Mouse (Mus musculus) erythroid progenitor cell, adult 5-6 weeks (primary cell): Measurements from ENCODE around the gene Foxo4. TPM values are rescaled to one million over a fixed set of nuclear protein-coding genes. Genes with fewer than 3 reads are reported as not detected.

Experiments
- ATAC-seq: replicated peaks from 2 replicates; pipeline ENCODE4 v1.8.0; 2016; ENCODE audit warnings: moderate number of reproducible peaks, mild to moderate bottlenecking, moderate TSS enrichment, inconsistent platforms; ENCODE audit not compliant: poor library complexity, low FRiP score, severe bottlenecking
- total RNA-seq, 2 experiments: library from RNA; stranded (forward) in 1 of 2; stranded (reverse) in 1 of 2; fragments of 150-400 nt in 1 of 2; fragments of 186-747, 209-891 nt in 1 of 2; gene quantifications; 2 replicates each; pipeline versions ENCODE4 v1.2.3 to v1.2.4; 2015 to 2017; ENCODE audit warnings: low replicate concordance in 2 of 2

Foxo4 gene
- total RNA-seq (2015; ENCODE audit: low replicate concordance): 11.7 and 13.3 TPM in 2 replicates
- total RNA-seq (2017; ENCODE audit: low replicate concordance): 18.2 and 27.3 TPM in 2 replicates

DNA sequence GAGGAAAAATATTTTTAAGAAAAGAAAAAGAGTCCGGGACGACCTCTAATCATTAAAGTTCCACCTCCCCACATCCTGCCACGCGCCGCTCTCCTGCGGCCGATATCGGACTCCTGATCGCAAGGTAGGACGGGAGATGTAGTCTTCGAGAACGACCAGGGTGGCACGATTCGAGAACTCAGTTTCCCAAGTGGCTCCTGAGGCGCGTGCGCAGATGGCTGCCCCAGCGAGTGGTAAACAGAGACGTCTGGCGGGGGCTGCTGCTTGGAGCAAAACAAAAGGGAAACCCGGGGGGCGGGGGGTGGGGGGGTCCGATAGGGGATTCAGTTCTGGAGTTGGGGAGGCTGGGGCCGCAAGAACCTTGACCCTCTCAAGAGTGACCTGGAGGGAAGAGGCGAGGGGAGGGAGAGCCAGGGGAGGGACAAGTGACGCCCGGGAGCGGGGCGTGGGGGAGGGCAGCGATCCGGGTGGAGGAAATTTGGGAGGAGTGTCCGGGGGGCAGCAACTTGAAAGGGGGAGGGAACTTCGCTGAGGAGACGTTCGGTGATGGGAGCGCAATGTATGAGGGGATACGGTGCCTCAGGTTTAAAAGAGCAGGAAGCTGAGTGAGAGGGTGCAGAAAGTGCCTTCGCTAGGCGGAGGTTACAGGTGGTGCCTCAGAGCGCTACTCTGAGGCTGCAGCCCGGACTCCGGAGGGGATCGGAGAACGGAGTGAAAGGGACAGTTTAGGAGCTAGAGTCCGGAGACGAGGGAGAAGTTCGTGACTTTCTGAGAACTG is at the start of gene Foxo4:
TSS of gene Foxo4 (plus strand) at position 577 of the 778 bp plus-strand sequence.
- peak; percentile 96 for ATAC-seq

GRCm38 (mm10) chrX:101221834-101222795 is 32.2 kb upstream of the Foxo4 start, which contains the start of gene Snx12:
Gene Snx12 (minus strand): TSS chrX:101222563.
- peak; percentile 85 for ATAC-seq

- no peak for ATAC-seq
Measured at GRCm38 (mm10) chrX:101222796-101223162, 31.5 kb upstream of the Foxo4 start.

DNA sequence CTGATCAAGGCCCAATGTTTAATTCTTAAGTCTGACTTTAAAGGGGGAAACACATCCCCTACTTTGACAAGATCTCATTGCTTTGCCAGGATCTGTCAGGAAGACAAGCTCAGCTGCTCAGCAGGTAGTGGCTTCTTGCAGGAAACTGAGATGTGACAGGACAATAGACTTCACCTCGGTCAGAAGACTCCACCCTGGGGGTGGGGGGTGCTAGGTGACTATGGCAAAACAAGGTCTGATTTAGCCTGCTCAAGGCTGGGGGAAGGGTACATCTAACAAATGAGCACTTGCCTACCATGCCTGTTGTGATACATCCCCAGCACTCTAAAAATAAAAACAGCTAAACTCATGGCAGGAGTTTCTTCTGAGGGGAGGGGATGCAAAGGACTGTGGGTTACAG is 9.3 kb upstream of the Foxo4 start:
- ATAC-seq: no peak

GRCm38 (mm10) chrX:101254740-101255139 is 412 bp downstream of the Foxo4 start:
- ATAC-seq: no peak; the same call in 1 of the 2 replicates

- no peak for ATAC-seq
Measured at GRCm38 (mm10) chrX:101256603-101257002, 2.3 kb downstream of the Foxo4 start.

- ATAC-seq: no peak
Measured at GRCm38 (mm10) chrX:101260441-101261325, 6.4 kb downstream of the Foxo4 start.

GRCm38 (mm10) chrX:101263892-101264291 is 9.6 kb downstream of the Foxo4 start, which contains the start of gene Gm614:
Gene Gm614 (minus strand): TSS chrX:101263992.
- ATAC-seq: no peak

- no peak for ATAC-seq
Measured at GRCm38 (mm10) chrX:101266631-101267030, 12.3 kb downstream of the Foxo4 start.

DNA sequence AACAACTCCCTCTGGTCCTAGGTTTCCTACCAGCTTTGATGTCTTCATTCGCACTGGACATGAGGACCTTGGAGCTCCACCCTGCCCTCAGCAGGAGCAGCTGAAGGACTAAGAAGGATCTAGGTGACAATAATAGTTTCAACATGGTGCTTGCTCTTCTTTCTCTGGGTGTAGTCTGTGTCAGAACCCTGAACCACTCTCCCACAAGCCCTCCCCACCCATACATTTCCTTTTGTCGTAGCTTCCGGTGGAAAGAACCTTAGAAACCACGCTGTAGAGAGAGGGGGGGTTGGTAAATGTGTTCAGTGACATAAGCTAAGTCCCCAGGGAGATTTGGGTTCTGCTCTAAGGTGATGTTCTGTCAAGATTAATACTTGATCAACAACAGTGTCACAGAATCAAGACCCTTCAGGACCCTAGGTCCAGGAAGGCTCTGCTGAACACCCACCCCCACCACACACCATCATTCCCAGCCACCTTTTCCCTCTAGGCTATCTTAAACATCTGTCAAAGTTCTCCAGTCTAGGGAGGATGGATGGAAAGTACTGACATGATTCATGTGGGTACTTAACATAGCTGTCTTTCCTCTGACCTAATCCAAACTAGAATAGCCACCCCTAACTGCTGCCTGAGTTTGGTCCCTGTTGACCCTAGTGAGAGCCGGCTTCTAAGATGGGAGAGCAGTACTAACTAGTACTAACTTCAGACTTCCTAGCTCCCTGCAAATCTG is 13.9 kb downstream of the Foxo4 start, which contains the start of gene Il2rg:
TSS of gene Il2rg (minus strand) at position 231 of the 730 bp plus-strand sequence.
- no peak for ATAC-seq

DNA sequence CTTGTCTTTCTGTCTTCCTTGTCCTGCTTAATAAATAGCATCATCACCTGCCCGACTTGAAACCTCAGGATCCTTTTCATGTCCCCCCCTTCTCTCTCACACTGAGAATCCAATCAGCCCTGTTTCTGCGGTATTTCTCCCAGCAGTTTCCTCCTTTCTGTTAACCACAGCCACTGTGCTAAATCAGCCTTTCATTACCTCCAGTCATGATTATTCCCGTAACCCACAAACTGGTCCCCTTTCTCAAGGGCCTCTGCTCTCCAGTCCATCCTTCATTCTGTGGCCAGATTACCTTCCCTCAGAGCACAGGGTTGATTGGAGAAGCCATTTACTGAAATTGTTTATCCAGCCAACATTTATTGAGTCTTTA is 14.4 kb downstream of the Foxo4 start, which contains the start of gene Gm20489:
TSS of gene Gm20489 (minus strand) at position 269 of the 370 bp plus-strand sequence.
- ATAC-seq: no peak

DNA sequence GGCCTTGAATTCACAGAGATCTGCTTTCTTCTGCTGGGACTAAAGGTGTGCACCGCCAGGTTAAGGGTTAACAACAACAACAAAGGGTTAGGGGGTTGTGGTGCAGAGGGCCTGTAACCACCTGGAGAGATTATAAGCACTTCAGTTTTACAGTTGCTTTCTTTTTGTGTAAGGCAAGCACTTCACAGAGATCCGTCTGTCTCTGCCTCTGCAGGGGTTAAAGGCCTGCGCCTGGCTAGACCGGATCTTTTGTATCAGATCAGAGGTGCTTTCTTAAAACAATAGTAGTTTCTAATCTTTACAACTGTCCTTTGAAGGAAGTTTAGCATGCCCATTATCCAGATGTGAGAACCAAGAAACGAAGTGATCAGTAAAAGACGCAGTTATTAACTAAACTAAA is 19.1 kb downstream of the Foxo4 start:
- no peak for ATAC-seq

DNA sequence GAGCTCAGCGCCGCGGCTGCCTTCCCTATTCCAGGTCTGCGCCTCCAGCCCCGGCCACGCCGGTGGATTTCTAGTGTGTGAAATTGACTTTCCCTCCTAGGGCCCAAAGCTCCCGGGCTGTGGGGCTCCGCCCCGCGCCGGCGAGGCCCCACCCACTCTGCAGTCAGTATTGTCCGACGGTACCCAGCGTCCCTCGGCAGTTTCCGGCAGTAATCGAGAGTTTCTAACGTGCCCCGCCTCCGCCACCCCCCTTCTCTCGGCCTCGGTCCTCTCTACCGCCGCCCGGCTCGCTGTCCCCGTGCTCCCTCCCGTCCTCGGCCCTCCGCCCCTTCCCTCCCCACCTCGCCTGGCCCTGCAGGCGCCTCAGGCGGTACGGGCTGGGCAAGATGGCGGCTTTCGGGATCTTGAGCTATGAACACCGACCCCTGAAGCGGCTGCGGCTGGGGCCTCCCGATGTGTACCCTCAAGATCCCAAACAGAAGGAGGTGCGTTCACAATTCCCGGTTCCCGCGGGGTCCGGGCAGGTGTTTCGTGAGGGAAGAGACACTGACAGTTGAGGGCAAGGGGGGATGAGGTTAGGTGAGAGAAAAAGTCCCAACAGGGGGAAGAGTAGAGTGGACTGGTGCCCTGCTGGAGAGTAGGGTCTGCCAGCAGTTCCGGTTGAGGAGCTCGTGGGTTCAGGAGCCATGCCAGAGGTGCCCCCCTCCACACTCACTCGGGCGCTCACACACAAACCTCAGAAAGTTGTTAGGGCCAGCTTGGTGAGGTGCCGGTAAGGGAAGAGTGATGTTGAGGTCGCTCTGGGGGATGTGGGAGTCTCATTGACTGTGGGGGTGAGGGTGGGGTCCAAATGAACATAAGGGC is 19.8 kb downstream of the Foxo4 start, which contains the start of gene Med12:
TSS of gene Med12 (plus strand) at position 156 of the 864 bp plus-strand sequence.
- ATAC-seq: peak; percentile 99

- ATAC-seq: no peak
Measured at GRCm38 (mm10) chrX:101282813-101283212, 28.5 kb downstream of the Foxo4 start.

- peak; percentile 68 for ATAC-seq
Measured at GRCm38 (mm10) chrX:101285534-101285933, 31.2 kb downstream of the Foxo4 start.

DNA sequence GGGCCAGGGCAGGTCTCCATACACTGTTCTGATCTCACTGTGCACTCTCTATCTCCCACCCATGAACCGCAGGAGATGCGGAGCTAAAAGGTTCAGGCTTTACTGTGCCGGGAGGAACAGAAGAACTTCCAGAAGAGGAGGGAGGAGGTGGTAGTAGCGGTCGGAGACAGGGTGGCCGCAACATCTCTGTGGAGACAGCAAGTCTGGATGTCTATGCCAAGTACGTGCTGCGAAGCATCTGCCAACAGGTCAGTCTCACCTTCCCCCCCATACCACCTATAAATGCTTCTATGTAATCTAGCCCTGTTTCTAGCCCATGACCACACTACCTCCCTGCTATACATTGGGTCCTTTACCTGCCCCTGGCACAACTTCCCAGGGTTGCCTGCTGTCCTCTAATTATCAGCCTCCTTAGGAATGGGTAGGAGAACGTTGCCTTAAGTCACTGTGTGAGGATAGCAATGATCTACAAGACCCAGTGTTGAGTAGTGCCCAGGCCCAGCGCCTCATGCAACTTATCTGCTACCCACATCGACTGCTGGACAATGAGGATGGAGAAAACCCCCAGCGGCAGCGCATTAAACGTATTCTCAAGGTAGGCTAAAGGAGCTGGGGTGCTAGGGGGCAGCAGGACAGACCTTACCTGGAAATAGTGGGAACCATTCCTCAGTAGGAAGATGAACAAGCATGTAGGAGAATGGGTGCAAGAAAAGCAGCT is 31.8 kb downstream of the Foxo4 start:
- no peak for ATAC-seq

DNA sequence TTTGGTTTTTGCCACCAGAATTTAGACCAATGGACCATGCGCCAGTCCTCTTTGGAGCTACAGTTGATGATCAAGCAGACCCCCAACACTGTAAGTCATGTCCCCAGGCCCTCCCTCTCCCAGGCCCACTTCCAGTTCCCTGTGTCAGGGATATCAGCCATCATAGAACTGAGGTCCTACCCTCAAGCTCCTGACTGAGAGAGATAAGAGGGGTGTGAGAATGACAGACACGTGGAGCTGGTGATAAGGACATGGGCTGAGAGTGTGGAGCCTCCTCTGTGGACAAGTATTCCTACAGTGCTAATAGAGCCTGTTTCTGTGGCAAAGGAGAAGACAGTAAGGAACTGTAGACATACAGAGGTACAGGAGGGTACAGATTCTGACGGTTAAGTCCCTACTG is 33.2 kb downstream of the Foxo4 start:
- peak; percentile 85 for ATAC-seq
